Mouse (Mus musculus) adipocyte (in vitro differentiated cells): ENCODE results near the gene Fntb.

Experiments used
- DNase-seq: peaks from one replicate; pipeline ENCODE4 v3.0.0-alpha.2; 2016; ENCODE audit warnings: low spot score

The Fntb gene

GRCm38 (mm10) chr12:76957688-76958087 lies 192.3 kb downstream of the Fntb start:
- DNase-seq, result peak; percentile 39

- peak; percentile 40 for DNase-seq
These were observed 195.9 kb downstream of the Fntb start for GRCm38 (mm10) chr12:76961052-76961931.

GRCm38 (mm10) chr12:76961932-76962891 lies 196.8 kb downstream of the Fntb start, which contains the start of gene Max:
Gene Max, minus strand, starts transcription at chr12:76962201.
- peak; percentile 99 for DNase-seq

- no peak for DNase-seq
These were observed 199.7 kb downstream of the Fntb start for GRCm38 (mm10) chr12:76965089-76965488.

GRCm38 (mm10) chr12:76965876-76966275 lies 200.5 kb downstream of the Fntb start:
- no peak for DNase-seq
